Mouse (Mus musculus) fibroblast of lung, adult 2 months (primary cell): Measurements from ENCODE around the gene Hoxd3.

Experiments used
- DNase-seq: peaks from one replicate; pipeline ENCODE4 v3.0.0-alpha.2; 2011; ENCODE audit warnings: low read depth

Hoxd3 gene

DNA sequence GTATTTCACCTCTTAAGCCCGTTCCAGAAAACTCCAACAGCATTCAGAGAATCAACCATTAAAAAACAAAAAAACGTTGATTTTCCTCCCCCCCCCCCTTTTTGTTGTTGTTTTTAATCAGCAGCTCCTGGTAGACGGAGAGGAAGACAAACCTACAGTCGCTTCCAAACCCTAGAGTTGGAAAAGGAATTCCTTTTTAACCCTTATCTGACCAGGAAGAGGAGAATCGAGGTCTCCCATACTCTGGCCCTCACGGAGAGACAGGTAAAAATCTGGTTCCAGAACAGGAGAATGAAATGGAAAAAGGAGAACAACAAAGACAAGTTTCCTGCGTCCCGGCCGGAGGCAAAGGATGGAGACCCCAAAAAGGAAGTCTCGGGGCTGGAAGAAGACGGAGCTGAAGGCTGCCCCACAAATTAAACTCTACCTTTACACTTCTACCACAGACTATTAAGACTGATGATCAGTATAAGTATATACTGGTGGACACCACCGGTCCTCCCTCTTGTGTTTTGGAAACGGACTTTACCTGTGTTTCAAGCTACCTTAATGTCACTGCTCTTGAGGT, 5.2 kb upstream of the Hoxd3 start:
- no peak for DNase-seq

DNA sequence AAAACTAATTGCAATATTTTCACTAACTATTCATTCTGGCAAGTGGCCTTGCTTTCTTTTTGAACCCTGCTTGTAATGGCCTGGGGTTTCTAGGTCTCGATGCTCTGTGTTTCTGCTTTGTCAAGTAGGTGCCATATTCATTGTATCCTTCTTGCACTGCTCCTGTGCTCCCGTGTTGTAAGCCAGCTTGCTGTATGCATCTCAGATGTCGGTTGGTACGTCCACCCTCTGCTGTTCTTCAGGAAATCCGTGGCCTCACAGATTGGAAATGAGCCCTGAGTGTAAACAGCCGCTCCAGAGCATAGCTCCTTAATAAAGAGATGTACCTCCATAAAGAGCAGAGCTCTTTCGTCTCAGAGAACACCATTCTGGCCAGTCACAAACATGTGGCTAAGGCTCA, 4.1 kb upstream of the Hoxd3 start:
- DNase-seq: no peak

DNA sequence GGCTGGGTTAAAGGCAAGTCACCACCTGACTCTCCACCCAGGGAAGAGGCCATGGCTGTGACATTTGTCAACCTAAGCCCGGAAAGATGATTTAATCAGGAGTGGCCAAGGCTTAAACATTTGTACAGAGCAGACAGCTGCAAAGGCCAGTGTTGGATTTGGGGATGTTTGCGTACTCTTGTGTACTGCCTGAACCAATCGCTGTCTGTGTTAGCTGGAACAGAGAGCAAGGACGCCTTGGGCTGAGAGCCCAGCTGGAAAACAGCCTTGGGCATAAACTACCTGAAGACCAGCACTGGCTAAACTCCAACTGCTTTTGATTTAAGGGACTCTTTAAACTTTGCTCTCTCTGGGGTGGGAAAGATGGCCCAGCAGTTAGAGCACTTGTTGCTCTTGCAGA, 3.1 kb upstream of the Hoxd3 start:
- no peak for DNase-seq

DNA sequence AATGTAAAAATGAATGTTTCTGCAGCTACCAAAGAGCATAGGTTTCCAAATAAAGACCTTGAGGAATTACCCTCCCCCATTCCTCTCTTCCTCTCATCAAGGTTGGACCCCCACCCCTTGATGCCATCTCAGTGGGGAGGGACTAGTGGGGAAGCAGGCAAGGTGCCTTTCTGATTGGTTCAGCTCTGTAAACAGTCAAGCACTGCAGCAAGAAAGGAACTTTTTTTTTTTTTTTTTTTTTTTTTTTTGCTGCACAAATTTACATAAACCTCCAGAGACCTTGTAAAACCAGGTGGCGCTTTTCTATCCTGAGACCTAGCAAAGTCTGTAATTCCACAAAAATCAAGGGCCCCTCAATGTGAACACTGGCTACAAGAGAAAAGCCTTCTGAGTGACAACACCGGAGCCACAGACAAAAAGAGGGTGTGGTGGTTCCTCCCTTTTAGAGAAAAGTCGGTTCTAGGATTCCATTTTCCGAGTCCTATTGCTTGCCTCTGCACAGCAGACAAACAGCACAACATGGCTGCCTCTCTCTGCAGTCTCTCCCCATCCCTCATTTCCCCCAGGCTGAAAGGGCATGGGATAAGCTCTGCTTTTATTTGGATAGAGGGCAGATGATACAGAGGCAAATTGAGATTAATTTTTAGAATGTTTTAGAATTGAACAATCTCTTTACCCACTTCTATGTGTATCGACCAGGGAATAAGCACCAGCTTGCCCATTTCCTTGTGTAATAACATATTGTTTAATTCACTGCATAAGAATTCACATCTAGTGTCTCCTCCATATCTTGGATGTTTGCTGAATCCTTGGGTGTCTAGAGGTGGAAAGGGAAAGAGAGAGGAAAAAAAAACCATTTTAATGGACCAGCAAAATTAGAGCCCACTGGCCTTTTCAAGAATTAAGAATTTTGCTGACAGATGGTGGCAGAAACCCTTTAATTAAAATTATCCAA, 2.0 kb upstream of the Hoxd3 start:
- no peak for DNase-seq

DNA sequence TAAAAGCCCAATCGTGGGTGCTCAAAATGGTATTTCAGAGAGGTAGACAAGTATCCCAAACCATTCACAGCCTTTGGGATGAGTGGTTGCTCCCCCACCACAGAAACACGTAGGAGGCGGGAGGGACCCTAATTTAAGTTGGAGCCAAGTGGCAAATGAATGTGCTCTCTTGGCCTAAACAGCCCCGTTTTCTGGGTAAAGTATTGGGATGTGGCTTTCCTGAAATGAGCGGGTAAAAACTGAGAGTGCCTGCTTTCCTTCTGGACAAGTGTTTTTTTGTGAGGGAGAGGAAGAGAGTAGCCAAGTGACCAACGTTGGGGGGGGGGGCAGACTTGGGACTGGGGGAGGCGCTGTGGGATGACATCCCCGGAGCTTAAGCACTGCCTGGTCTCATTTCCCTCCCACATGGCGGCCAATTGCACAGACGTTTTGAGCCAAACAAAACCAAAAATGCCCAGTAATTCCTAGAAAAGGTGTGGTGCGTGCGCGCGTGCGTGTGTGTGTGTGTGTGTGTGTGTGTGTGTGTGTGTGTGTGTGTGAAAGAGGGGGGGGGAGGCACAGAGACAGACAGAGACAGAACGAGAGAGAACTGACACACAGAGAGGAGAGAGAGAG, 691 bp upstream of the Hoxd3 start:
- DNase-seq: no peak

DNA sequence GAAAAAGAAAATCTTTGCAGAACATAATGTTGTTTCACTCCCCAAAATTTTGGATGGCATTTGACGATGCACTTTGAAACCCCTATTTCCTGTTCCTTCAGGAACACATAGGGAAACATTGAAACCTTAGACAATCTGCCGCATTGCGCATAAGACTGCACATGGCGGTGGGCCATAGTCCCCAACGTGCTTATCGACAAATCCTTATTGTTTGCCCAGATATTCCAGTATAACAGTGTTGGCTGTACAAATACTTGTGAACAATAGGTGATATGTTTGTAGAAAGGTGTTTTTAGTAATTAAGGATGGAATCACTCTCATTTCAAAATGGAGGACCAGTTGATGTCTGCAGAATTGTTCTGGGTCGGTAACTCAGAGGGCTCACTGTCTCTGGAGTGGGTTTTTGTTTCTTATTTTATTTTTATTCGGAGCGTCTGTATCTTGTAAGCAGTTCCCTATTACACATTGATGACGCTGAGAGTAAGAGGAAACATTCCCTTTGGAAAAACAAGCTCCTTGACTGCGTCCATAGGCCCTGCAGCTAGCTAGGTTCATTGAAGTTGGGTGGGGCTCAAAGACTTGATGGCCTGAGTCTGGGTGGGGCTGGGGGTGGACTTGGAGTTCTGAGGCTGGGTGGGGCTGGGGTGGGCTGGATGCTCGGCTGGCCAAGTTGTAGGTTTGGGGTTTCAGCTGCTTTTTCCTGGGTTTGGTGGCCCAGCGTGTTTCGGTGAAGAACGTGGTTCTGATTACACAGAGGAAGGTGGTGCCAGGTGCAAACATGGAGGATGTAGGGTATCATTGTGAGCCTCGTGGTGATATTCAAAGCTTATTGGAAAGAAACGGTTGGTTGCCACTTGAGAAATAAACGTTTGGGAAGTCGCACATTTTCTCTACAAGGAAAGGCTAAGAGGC, 1.8 kb downstream of the Hoxd3 start:
- DNase-seq: no peak

DNA sequence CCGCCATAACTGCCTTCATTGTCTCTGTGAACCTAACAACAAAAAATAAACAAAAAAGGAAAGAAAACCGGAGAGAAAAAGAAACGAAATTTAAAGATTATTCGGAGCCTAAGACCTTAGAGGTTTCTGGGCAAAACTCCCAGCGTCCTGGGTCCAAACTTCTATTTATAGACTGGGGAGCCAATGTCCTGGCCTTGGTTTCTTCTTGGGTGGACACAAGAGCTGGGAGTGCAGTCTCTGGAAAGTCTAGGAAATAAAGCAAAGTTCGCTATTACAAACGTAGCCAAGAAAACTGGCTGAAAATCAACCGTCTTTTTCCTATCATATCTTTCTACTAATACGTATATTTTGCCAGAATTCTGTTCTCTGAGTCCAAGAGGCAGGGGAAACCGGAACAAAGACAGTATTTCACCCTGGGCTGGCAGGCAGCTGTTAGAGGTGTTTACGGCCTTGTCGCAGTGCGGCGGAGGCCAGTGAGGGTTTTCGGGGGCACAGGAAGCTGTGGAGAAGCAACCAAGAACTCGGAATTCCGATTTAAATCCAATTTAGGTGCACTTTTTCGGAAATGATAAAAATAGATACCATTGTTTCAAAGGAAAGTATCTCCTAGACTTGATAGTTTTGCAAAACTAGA, 2.5 kb downstream of the Hoxd3 start:
- no peak for DNase-seq

DNA sequence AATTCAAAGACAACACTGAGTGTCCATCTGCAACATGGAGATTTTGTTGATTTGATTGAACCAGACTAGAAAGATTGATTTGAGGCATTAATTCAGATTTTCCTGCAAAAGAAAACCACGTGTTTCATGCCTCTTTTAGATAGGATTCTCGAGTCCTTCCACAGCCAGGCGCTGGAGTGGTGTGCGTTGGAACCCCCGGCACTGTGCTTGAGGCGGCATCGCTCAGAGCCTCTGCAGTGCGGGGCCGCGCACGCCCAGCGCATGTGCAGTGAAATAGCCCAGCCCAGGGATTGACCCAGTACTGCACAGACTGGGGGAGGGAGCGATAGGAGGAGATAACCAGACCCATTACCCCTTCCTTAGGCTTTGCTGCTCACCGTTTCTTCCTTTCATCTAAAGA, 3.2 kb downstream of the Hoxd3 start:
- DNase-seq: no peak

DNA sequence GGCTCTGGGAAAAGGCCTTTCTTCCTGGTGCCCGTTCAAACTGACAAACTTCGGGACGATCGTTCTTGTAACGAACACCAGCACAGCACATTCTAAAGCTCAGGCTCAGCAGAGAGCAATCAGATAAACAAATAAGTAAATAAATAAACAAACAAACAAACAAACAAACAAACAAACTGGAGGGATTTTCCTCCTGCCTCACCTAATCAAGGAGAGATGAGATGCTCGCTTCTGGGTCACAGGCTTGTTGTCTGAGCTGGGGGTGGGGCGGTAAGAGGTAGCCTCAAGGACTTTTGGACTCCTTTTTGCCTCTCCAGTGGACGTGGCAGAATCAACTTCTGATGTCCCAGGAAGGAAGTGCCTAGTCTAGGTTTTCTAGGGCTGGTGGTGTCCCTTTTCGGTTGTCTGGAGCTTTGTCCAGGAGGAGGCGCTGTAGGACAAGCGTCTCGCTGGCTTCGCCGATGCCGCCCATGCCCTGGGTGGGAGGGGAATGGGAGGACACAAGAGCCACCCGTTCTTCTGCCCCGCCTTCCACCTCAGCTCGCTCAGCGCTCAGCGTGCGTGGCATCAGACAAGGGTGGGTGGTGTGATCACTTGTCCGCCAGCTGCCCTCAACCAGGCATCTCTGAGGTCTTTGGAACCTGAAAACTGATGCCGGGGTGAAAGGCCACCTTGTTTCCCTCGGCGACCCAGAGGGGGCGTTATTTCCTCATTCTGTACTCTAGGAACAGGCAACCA, 3.9 kb downstream of the Hoxd3 start:
- no peak for DNase-seq

DNA sequence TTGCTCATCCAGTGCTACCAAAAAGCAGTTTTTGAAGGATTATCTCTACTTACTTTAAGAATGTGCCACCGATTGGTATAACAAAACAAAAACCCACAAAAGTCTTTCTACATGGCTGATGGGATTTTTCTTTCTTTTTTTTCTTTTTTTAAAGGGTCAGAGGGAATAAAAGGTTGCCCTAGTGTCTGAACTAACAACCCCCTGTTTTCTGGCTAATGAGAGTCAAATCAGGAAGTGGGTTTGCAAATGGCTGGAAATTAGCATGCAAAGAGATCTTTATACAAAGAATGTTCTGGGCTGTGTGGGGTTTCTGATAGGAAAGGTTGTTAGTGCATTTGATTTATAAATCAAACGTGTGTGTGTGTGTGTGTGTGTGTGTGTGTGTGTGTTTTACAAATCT, 8.7 kb downstream of the Hoxd3 start:
- DNase-seq: no peak

DNA sequence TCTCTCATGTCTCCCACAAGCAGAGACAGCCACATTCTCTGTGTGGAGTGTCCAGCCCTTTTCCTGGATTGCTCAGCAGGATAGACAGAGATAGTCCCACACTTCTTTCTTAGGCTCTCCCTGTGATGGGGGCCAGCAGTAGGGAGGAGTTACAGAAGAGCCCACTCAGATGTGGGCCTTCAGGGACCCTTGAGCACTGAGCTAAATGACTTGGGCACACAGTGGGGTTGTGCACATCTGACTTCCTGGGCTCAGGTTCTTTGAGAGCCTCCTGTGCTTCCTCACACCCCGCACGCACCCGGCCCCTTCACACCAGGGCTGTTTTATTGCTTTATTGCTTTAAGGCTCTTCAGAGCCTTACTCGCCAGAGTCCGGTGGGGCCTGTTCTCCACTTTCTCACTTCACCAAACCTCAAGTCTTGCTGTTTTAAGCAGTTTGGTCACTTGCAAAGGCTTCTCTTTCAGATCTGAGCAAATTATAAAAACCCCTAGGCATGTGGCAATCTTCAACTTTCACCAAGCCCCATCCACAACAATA, 9.3 kb downstream of the Hoxd3 start:
- DNase-seq: no peak

DNA sequence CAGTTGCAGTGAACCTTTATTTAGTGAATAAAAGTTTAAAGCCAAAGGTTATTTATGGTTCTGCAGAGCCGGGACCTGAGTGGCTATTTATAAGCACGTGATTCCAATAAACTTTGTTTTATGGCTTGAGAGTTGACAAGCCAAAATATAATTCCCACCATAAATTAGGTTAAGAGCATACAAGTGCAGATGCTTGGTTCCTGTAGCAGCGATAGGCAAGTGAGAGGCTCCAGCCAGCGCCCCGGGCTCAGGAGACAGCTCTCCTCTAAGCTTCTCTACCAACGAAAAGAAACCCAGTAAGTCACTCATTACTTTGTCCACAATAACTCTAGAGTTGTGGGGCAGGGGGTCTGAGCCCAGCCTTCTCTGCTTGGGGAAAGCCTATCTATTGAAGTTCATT, 10.2 kb downstream of the Hoxd3 start:
- no peak for DNase-seq

DNA sequence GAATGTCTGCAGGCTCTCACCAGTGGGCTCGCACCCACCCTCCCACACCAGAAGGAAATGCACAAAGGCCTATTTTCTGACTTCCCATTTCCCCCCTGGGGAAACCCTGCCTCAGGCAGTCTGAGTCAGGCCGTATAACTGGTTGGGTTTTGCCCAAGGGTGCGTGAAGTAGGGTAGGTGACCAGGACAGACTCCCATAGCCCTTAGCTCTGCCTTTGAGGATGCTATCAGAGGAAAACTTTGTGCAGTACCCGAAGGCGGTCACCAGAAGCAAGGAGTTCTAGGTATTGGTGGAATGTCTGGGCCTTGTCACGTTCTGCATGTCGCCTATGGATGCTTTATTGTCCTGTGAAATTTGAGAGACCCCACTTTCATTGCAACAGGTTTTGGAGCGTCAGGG, 11.2 kb downstream of the Hoxd3 start:
- no peak for DNase-seq

DNA sequence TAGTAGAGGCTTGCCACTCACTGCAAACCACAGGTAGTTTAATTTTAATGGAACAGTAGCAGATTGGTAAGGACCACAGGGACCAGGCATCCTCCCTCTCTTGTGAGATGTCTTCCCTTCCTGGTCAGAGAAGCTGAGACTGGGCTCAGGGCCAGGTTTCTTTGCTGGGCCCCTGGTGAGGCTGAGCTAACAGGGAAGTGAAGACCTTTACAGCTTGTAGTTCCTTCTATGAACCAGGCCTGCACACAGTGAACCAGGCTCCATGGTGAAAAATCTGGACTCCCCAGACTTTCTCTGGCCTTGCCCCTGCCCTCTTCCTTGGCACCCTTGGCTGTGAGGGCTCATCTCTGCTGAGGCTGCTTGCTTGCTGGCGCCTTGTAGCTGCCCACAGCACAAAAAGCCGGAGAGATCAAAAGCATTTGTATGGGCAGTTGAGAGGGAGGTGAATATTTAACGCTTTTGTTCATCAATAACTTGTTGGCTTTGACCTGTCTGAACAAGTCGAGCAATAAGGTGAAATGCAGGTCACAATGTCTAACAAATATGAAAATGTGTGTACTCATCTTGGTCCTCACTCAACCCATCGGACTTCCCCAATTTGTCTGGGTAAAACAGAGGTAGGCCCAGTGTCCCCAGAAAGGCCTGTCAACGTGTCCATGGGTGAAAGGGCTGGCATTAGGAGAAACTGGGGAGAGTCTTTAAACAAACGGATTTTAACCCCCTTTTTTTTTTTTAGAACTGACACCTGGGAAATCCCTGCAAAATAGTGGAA, 12.7 kb downstream of the Hoxd3 start:
- DNase-seq: no peak

DNA sequence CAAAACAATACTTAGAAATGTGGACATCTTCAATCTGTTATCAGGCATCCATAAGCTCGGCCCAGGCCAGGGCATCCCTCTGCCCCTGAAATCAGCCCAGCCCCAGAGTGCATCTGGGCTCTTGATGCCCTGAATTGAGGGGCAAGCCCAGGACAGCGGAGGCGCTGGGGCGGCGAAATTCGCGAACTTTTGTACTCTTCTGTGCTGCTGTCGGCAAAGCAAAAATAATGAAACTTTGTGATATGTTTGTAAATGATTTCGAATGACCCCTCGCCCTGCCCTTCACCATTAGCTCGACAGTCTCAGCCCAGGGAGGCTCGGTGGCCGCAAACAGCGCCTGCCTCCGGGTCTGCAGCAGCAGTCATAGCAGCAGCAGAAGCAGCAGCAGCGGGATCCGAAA, 13.4 kb downstream of the Hoxd3 start:
- DNase-seq: no peak

DNA sequence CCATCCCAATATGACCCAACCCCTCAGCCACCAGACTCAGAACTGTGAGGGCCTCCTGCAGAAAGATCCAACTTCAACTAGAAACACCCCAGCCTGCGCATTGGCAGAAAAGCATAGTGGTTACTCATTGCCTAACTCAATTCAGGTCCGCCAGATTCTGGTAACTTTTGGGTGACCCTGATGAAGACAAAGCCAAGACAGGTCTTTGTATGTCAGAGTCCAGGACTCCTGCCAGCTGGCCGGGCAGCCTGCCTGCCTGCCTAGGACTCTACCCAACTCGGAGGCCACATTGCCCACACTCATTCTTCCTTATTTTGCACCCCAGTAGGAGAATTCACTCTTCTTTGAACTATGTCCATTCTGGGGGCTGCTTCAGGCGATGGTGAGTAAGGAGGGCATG, 14.8 kb downstream of the Hoxd3 start, which contains the start of gene Gm28230:
TSS of gene Gm28230 (plus strand) at position 178 of the 400 bp plus-strand sequence.
- DNase-seq: no peak

DNA sequence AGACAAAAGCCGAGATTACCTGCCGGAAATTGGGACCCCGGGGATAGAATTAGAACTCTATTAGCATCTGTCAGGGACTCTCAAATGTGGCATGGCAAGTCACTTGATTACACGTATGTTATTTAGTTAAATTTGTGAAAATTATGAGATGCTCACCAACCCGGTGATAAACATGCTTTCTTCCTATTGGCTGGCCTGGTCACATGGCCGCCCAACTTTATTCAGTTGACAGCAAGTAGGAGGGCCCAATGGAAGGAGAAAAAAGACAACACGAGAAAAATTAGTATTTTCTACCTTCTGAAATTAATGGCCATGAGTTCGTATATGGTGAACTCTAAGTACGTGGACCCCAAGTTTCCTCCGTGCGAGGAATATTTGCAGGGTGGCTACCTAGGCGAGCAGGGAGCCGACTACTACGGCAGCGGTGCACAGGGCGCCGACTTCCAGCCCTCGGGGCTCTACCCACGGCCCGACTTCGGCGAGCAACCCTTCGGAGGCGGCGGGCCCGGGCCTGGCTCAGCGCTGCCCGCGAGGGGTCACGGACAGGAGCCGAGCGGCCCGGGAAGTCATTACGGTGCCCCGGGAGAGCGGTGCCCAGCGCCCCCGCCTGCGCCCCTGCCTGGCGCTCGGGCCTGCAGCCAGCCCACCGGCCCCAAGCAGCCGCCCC, 15.4 kb downstream of the Hoxd3 start:
- no peak for DNase-seq

DNA sequence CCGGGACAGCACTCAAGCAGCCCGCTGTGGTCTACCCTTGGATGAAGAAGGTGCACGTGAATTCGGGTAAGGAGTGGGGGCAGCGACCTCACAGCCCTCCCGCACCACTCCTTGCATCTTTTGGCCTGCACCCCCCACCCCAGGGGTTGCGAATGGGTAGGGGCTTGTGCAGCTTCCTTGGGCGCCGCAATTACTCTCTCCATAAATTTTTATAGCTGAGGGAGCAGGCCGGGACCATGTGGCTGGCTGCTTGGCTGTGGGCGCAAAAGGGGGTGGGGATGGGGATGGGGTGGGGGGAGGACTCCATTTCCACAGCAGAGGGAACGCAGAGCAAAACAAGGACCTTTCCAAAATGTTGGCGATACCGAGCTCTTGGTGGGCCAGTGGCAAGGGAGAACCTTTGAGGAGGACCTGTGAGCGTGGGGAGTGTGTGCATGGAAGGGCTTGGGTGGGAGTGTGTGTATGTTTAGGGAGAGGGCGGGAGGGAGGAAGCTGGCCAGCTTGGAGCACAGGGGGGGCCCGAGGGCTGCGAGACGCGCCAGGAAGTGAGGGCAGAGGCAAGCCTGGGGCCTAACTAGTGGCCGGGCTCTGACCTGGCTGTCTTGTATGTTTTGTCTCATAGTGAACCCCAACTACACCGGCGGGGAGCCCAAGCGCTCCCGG, 16.0 kb downstream of the Hoxd3 start:
- no peak for DNase-seq

DNA sequence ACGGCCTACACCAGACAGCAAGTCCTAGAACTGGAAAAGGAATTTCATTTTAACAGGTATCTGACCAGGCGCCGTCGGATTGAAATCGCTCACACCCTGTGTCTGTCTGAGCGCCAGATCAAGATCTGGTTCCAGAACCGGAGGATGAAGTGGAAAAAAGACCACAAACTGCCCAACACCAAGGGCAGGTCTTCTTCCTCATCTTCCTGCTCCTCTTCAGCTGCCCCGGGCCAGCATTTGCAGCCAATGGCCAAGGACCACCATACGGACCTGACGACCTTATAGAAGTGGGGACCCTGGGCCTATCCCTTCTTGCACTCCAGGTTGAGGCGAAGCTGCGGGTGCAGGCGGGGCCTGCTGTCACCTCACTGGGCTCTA, 16.6 kb downstream of the Hoxd3 start:
- DNase-seq: no peak
